Mouse (Mus musculus): ENCODE results near the gene Prr13. TPM values are rescaled to one million over a fixed set of nuclear protein-coding genes. Genes with fewer than 3 reads are reported as not detected.

The Prr13 gene
- total RNA-seq, 2 experiments from 2014 or later = 21.1 to 21.7 TPM

GRCm38 (mm10) chr15:102459381-102459780, 553 bp downstream of the Prr13 start:
- no peak for DNase-seq
- intact Hi-C loops (cut with DNase I) = no loop called here

- no peak for DNase-seq
- intact Hi-C loops (cut with DNase I) = no loop called here
Measured at GRCm38 (mm10) chr15:102459847-102460246, 1.0 kb downstream of the Prr13 start.

GRCm38 (mm10) chr15:102460409-102460808, 1.6 kb downstream of the Prr13 start:
- intact Hi-C loops (cut with DNase I) = no loop called here

GRCm38 (mm10) chr15:102460971-102461370, 2.1 kb downstream of the Prr13 start:
- no peak for DNase-seq
- intact Hi-C loops (cut with DNase I) = no loop called here

More at GRCm38 (mm10) chr15:102460409-102460808, 1.6 kb downstream of the Prr13 start:
- no peak for DNase-seq

GRCm38 (mm10) chr15:102461430-102462075, 2.7 kb downstream of the Prr13 start:
- intact Hi-C loops (cut with DNase I) = no loop called here
- DNase-seq = no peak

GRCm38 (mm10) chr15:102463666-102464065, 4.8 kb downstream of the Prr13 start:
- no peak for DNase-seq
- intact Hi-C loops (cut with DNase I) = no loop called here

GRCm38 (mm10) chr15:102468675-102469370, 10.0 kb downstream of the Prr13 start:
- no peak for DNase-seq
- intact Hi-C loops (cut with DNase I) = no loop called here

- peak; percentile 95 to 96 for DNase-seq
- intact Hi-C loops (cut with DNase I) = no loop called here
Measured at GRCm38 (mm10) chr15:102470183-102470604, 11.4 kb downstream of the Prr13 start, which contains the start of gene Pcbp2. TSS of gene Pcbp2 (plus strand) at chr15:102470539.

GRCm38 (mm10) chr15:102470605-102471294, 11.9 kb downstream of the Prr13 start:
- peak; percentile 84 to 86 for DNase-seq
- intact Hi-C loops (cut with DNase I) = no loop called here

- intact Hi-C loops (cut with DNase I) = no loop called here
- DNase-seq = no peak
Measured at GRCm38 (mm10) chr15:102471295-102471645, 12.4 kb downstream of the Prr13 start.

- DNase-seq = no peak
Measured at GRCm38 (mm10) chr15:102471727-102472126, 12.9 kb downstream of the Prr13 start.

GRCm38 (mm10) chr15:102473246-102473645, 14.4 kb downstream of the Prr13 start:
- no peak for DNase-seq
- intact Hi-C loops (cut with DNase I) = no loop called here

More at GRCm38 (mm10) chr15:102471727-102472126, 12.9 kb downstream of the Prr13 start:
- intact Hi-C loops (cut with DNase I) = no loop called here

GRCm38 (mm10) chr15:102474520-102474919, 15.7 kb downstream of the Prr13 start:
- intact Hi-C loops (cut with DNase I) = loop anchor here (2.0 kb wide), 2 partner anchors 14 to 34 kb away; no protein-coding TSS in a partner anchor
- DNase-seq = no peak

- DNase-seq = no peak
- intact Hi-C loops (cut with DNase I) = no loop called here
Measured at GRCm38 (mm10) chr15:102483136-102483535, 24.3 kb downstream of the Prr13 start.

- intact Hi-C loops (cut with DNase I) = no loop called here
- DNase-seq = no peak
Measured at GRCm38 (mm10) chr15:102485853-102486252, 27.0 kb downstream of the Prr13 start.

GRCm38 (mm10) chr15:102487664-102488063, 28.8 kb downstream of the Prr13 start:
- no peak for DNase-seq
- intact Hi-C loops (cut with DNase I) = loop anchor here (2.0 kb wide), 1 partner anchor 13 kb away; no protein-coding TSS in a partner anchor

GRCm38 (mm10) chr15:102498322-102498721, 39.5 kb downstream of the Prr13 start:
- DNase-seq = no peak
- intact Hi-C loops (cut with DNase I) = no loop called here

- intact Hi-C loops (cut with DNase I) = no loop called here
- DNase-seq = no peak
Measured at GRCm38 (mm10) chr15:102499370-102499769, 40.5 kb downstream of the Prr13 start.

- DNase-seq = no peak
- intact Hi-C loops (cut with DNase I) = no loop called here
Measured at GRCm38 (mm10) chr15:102499851-102500250, 41.0 kb downstream of the Prr13 start.

- intact Hi-C loops (cut with DNase I) = no loop called here
- no peak for DNase-seq
Measured at GRCm38 (mm10) chr15:102500479-102500878, 41.7 kb downstream of the Prr13 start.

All from heart, postnatal 14 days (tissue).